Mouse (Mus musculus) hindbrain, postnatal 0 days (tissue): Measurements from ENCODE around the gene Slc25a3. TPM values are rescaled to one million over a fixed set of nuclear protein-coding genes. Genes with fewer than 3 reads are reported as not detected.

Experiments
- ATAC-seq: fragments of 200-750 bp; cut with Nextera tagmentation; 2 replicates; pipeline ENCODE4 v1.8.0; 2017; ENCODE audit warnings: mild to moderate bottlenecking, moderate TSS enrichment, moderate library complexity
- DNase-seq: peaks from one replicate; pipeline ENCODE4 v3.0.0-alpha.2; 2015; ENCODE audit warnings: low spot score
- H3K27ac ChIP-seq: fragments of 300-500 bp; sonication (generic); 2 replicates; pipeline ENCODE4 v1.5.1; 2014; ENCODE audit warnings: mild to moderate bottlenecking
- H3K27me3 ChIP-seq: fragments of 300-500 bp; sonication (generic); 2 replicates; pipeline ENCODE4 v1.6.1; 2014; ENCODE audit warnings: low read length, mixed read lengths; ENCODE audit not compliant: insufficient read depth
- H3K36me3 ChIP-seq: fragments of 300-500 bp; sonication (generic); 2 replicates; pipeline ENCODE4 v1.6.1; 2014; ENCODE audit warnings: low read length, mixed read lengths; ENCODE audit not compliant: insufficient read depth
- H3K4me1 ChIP-seq: fragments of 300-500 bp; sonication (generic); 2 replicates; pipeline ENCODE4 v1.6.1; 2014; ENCODE audit warnings: antibody characterized with exemption, low read length, mixed read lengths; ENCODE audit not compliant: insufficient read depth
- H3K4me2 ChIP-seq: fragments of 300-500 bp; sonication (generic); 2 replicates; pipeline ENCODE4 v1.6.1; 2014; ENCODE audit warnings: low read depth, mild to moderate bottlenecking, low read length, moderate library complexity, mixed read lengths
- H3K4me3 ChIP-seq: fragments of 300-500 bp; sonication (generic); 2 replicates; pipeline ENCODE4 v1.5.1; 2014; ENCODE audit warnings: low read length
- H3K9ac ChIP-seq: fragments of 300-500 bp; sonication (generic); replicated peaks from 2 replicates; pipeline ENCODE4 v1.6.1; 2014; ENCODE audit warnings: mild to moderate bottlenecking, low read length, moderate library complexity, mixed read lengths
- H3K9me3 ChIP-seq: fragments of 300-500 bp; sonication (generic); 2 replicates; pipeline ENCODE4 v1.6.1; 2016; ENCODE audit warnings: low read length, mixed read lengths
- CTCF ChIP-seq: IDR thresholded peaks from 2 replicates; pipeline ENCODE4 v1.5.1; 2016; ENCODE audit warnings: antibody characterized with exemption, control low read depth, low read depth
- WGBS: fragments of 180-500 bp; shearing (Covaris S2); extraction: QIAGEN DNeasy Blood & Tissue Kit; methylation state at CpG from one replicate; pipeline ENCODE4 v1.1.7; 2014; 5-methylcytosine and 5-hydroxymethylcytosine counted together
- polyA plus RNA-seq: library from polyadenylated mRNA; unstranded; fragments of >200 nt; fragmentation: Nextera tagmentation; extraction: Ambion mirVana; gene quantifications from 2 replicates; pipeline ENCODE4 v1.2.1, GENCODE M21; 2015
- total RNA-seq: library from RNA; depleted of rRNA; stranded (reverse); fragments of >200 nt; gene quantifications from 2 replicates; pipeline ENCODE4 v1.2.3, GENCODE M21; 2014

Slc25a3 gene
- total and polyA plus RNA-seq, 2 experiments from 2014 or later: 451 to 736 TPM

DNA sequence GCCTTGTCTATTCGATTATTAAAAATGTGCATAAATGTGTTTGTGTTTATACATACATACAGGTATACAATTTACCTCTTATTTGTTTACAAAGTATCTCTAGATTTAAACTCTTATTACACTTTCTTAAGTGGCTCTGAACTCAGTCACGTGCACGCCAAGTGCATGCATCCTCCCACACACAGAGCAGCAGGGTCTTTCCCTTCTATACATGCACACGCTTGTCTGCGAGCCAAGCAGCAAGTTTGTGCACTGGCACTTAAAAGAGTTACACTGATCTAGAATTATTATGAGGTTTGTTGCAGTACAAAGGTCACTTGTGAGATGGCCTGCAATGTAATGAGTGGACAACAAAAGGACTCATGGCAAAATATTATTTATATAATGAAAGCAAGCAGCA, 37.1 kb upstream of the Slc25a3 start:
- Histone ChIP-seq H3K4me2 (no peak overlapping the region), H3K27ac (no peak overlapping the region), H3K9ac (no peak overlapping the region), H3K36me3 (peaks cover 43% of the 10 kb centered on the region), H3K4me1 (no peaks in the 10 kb centered on the region), H3K9me3 (no peaks in the 10 kb centered on the region), H3K4me3 (no peak overlapping the region), H3K27me3 (no peaks in the 10 kb centered on the region)
- DNase-seq: no peak
- WGBS: 96% methylated on average over 5 of the region's 5 CpGs
- ATAC-seq: no peak
- TF ChIP-seq CTCF: no peak

DNA sequence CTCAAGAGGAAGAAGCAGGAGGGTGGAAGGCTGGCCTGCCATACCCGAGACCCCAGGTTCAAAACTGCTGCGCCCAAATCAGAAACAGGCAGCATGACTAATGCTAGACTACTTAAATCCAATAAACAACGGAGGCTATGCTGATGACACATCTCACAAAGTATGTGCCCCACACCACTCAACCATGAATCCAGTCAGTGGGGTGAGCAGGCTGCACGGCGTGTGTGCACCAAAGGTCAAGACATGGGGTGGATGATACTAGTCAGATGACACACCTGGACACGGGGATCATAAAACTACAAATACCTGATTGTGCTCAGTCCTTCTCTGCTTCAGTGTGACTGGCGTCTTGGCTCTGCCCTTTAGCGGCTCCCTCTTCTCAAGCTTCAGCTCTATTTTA, 34.6 kb upstream of the Slc25a3 start:
- ATAC-seq (no peak), DNase-seq (no peak)
- no peaks in the 10 kb centered on the region for H3K9me3 ChIP-seq
- no peak overlapping the region for H3K4me2 ChIP-seq
- no peaks in the 10 kb centered on the region for H3K27me3 ChIP-seq
- no peaks in the 10 kb centered on the region for H3K4me1 ChIP-seq
- no peak overlapping the region for H3K27ac ChIP-seq
- H3K36me3 ChIP-seq: peaks cover 42% of the 10 kb centered on the region
- no peak overlapping the region for H3K4me3 ChIP-seq
- H3K9ac ChIP-seq: no peak overlapping the region
- TF ChIP-seq CTCF: no peak
- 84% methylated on average over 8 of the region's 8 CpGs for WGBS

DNA sequence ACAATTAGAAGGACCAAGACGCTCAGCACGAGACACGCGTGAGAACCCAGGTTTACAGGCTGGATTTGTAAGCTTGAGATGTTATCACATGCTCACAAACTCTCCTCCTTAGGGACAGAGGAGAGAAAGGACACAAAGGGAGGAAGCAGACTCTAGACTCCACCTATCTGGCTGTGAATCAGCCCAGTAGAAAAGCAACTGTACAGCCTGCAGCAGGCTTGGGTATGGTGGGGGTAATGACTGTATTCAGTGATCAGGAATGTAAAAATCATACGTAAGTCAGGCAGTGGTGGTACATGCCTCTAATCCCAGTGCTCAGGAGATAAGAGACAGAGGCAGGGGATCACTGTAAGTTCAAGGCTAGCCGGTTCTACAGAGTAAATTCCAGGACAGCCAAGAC, 32.5 kb upstream of the Slc25a3 start:
- ATAC-seq: no peak
- no peak for DNase-seq
- Histone ChIP-seq H3K4me2 (no peak overlapping the region), H3K36me3 (peaks cover 29% of the 10 kb centered on the region), H3K9me3 (no peaks in the 10 kb centered on the region), H3K4me1 (no peaks in the 10 kb centered on the region), H3K9ac (no peak overlapping the region), H3K27ac (no peak overlapping the region), H3K27me3 (no peaks in the 10 kb centered on the region), H3K4me3 (no peak overlapping the region)
- no peak for TF ChIP-seq CTCF
- 82% methylated on average over 6 of the region's 6 CpGs for WGBS

DNA sequence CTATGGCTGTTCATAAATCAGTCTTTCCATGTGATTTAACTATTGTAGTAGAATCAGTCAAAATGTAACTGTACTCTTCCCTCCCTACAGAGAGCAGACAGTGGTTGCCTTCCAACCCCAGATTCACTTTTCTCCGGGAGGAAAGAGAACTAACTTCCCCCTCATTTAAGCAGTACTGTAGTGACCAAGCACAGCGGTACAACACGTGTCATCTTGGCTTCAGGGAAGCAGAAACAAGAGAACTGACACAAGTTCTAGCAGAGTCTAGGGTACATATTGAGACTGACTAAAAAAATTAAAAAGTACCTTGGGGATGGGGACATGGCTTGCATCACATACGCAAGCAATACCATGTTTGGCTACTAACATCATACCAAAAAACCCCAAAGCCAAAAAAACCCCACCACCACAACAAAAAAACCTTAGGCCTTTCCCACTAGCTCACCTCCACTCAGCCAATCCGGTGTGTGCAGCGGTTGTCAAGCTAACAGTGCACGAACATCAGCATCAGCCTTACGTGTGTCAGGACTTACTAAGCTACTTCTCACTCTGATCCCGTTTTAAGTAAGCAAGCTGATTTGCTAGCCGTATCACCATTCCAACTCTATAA, 30.1 kb upstream of the Slc25a3 start:
- no peak overlapping the region for H3K27ac ChIP-seq
- H3K4me3 ChIP-seq: no peak overlapping the region
- TF ChIP-seq CTCF: no peak
- no peak overlapping the region for H3K9ac ChIP-seq
- WGBS: 89% methylated on average over 10 of the region's 10 CpGs
- no peak overlapping the region for H3K4me2 ChIP-seq
- DNase-seq (no peak), ATAC-seq (no peak)
- H3K9me3 ChIP-seq: no peaks in the 10 kb centered on the region
- no peaks in the 10 kb centered on the region for H3K4me1 ChIP-seq
- peaks cover 35% of the 10 kb centered on the region for H3K36me3 ChIP-seq
- H3K27me3 ChIP-seq: no peaks in the 10 kb centered on the region

DNA sequence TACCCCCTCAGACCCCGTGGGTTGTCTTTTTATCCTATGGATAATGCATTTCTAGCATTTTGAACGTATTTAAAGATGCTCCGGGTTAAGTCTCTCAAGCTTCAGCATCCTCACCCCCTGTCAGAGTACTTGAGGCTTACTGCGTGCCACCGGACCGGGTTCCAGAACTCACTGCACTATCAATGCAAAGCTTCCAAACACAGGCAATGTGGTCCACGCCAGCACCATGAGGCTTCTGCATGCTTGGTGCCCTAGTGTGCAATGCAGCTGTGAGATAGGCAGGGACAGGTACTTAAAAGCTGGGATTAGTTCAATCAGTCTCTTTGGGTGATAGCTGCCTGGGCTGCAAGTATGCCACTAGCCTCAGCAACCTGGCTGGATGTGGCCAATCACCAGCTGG, 21.6 kb upstream of the Slc25a3 start:
- Histone ChIP-seq H3K27ac (no peak overlapping the region), H3K4me2 (no peak overlapping the region), H3K4me1 (no peaks in the 10 kb centered on the region), H3K36me3 (peaks cover 24% of the 10 kb centered on the region), H3K9me3 (no peaks in the 10 kb centered on the region), H3K27me3 (no peaks in the 10 kb centered on the region), H3K9ac (no peak overlapping the region), H3K4me3 (no peak overlapping the region)
- ATAC-seq (no peak), DNase-seq (no peak)
- WGBS: 96% methylated on average over 7 of the region's 7 CpGs
- TF ChIP-seq CTCF: no peak

DNA sequence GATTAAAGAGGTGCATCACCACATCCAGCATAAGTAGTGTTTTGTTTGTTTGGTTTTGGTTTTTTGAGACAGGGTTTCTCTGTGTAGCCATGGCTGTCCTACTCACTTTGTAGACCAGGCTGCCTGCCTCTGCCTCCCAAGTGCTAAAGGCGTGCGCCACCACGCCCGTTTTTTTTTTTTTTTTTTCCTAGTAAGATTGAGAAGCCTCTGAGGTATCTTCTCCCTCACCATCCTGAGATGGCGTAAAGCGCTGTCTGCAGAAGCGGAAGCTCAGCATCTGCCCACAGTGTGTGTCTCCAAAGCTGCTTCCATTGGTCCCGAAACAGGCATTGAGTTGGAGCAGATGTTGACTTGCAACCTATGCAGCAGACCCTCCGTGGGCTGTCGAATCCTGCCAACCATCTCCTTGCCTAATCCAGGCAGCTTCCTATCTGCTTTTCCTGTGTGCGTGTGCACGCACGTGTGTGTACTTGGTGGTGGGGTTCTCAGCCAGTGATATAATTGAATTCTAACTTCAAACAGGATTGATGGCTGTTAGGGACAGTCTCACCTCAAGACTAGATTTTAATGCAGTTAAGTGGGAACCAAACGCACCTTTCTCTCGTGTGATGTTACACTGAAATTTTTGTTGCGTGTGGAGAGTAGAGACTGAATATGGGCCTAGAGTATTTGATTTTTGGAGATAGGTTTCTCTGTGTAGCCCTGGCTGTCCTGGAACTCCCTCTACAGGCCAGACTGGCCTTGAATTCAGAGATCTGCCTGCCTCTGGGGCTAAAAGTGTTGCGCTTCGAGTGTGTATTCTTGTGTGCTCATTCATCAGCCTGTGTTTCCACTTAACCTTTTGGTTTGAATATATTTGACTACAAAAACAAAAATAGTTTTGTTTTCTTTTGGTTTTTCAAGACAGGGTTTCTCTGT, 19.7 kb upstream of the Slc25a3 start:
- no peaks in the 10 kb centered on the region for H3K4me1 ChIP-seq
- no peak for TF ChIP-seq CTCF
- H3K27ac ChIP-seq: no peak overlapping the region
- ATAC-seq: no peak
- H3K9ac ChIP-seq: no peak overlapping the region
- H3K9me3 ChIP-seq: no peaks in the 10 kb centered on the region
- DNase-seq: peak; percentile 4
- H3K36me3 ChIP-seq: peaks cover 11% of the 10 kb centered on the region; the same call in 1 of the 2 replicates
- no peaks in the 10 kb centered on the region for H3K27me3 ChIP-seq
- H3K4me2 ChIP-seq: no peak overlapping the region
- 74% methylated on average over 18 of the region's 18 CpGs for WGBS
- H3K4me3 ChIP-seq: no peak overlapping the region
